Mouse (Mus musculus) forebrain, postnatal 0 days (tissue): ENCODE results near the gene Mrpl53. TPM values are rescaled to one million over a fixed set of nuclear protein-coding genes. Genes with fewer than 3 reads are reported as not detected.

Experiments used
- ATAC-seq: fragments of 200-750 bp; cut with Nextera tagmentation; 2 replicates; pipeline ENCODE4 v1.8.0; 2017; ENCODE audit warnings: mild to moderate bottlenecking, moderate library complexity
- DNase-seq: peaks from one replicate; pipeline ENCODE4 v3.0.0-alpha.2; 2015
- H3K27ac ChIP-seq: fragments of 300-500 bp; sonication (generic); 2 replicates; pipeline ENCODE4 v1.5.1; 2014; ENCODE audit warnings: low read depth, mild to moderate bottlenecking, antibody characterized with exemption, low read length, moderate library complexity, mixed read lengths
- H3K27me3 ChIP-seq: fragments of 300-500 bp; sonication (generic); 2 replicates; pipeline ENCODE4 v1.6.1; 2014; ENCODE audit warnings: mild to moderate bottlenecking, low read length, mixed read lengths; ENCODE audit not compliant: insufficient read depth
- H3K36me3 ChIP-seq: fragments of 300-500 bp; sonication (generic); 2 replicates; pipeline ENCODE4 v1.6.1; 2014; ENCODE audit warnings: mild to moderate bottlenecking, moderate library complexity; ENCODE audit not compliant: insufficient read depth
- H3K4me1 ChIP-seq: fragments of 300-500 bp; sonication (generic); 2 replicates; pipeline ENCODE4 v1.6.1; 2014; ENCODE audit warnings: antibody characterized with exemption; ENCODE audit not compliant: insufficient read depth
- H3K4me2 ChIP-seq: fragments of 300-500 bp; sonication (generic); 2 replicates; pipeline ENCODE4 v1.6.1; 2014; ENCODE audit warnings: low read depth, mild to moderate bottlenecking, moderate library complexity
- H3K4me3 ChIP-seq: fragments of 300-500 bp; sonication (generic); 2 replicates; pipeline ENCODE4 v1.5.1; 2014; ENCODE audit warnings: low read depth, low read length, mixed read lengths
- H3K9ac ChIP-seq: fragments of 300-500 bp; sonication (generic); 2 replicates; pipeline ENCODE4 v1.6.1; 2014; ENCODE audit warnings: mild to moderate bottlenecking
- H3K9me3 ChIP-seq: fragments of 300-500 bp; sonication (generic); 2 replicates; pipeline ENCODE4 v1.6.1; 2016; ENCODE audit warnings: low read length
- CTCF ChIP-seq: sonication (generic); IDR thresholded peaks from 2 replicates; pipeline ENCODE4 v1.5.1; 2016; ENCODE audit warnings: antibody characterized with exemption, control low read depth, low read depth
- WGBS: fragments of 180-500 bp; shearing (Covaris S2); extraction: QIAGEN DNeasy Blood & Tissue Kit; methylation state at CpG from one replicate; pipeline ENCODE4 v1.1.7; 2014; 5-methylcytosine and 5-hydroxymethylcytosine counted together
- polyA plus RNA-seq: library from polyadenylated mRNA; unstranded; fragments of >200 nt; fragmentation: Nextera tagmentation; extraction: Ambion mirVana; gene quantifications from 2 replicates; pipeline ENCODE4 v1.2.1, GENCODE M21; 2015
- total RNA-seq: library from RNA; depleted of rRNA; stranded (reverse); fragments of >200 nt; gene quantifications from 2 replicates; pipeline ENCODE4 v1.2.3, GENCODE M21; 2014

Mrpl53 gene
- total and polyA plus RNA-seq, 2 experiments from 2014 or later: 64.6 to 126 TPM

DNA sequence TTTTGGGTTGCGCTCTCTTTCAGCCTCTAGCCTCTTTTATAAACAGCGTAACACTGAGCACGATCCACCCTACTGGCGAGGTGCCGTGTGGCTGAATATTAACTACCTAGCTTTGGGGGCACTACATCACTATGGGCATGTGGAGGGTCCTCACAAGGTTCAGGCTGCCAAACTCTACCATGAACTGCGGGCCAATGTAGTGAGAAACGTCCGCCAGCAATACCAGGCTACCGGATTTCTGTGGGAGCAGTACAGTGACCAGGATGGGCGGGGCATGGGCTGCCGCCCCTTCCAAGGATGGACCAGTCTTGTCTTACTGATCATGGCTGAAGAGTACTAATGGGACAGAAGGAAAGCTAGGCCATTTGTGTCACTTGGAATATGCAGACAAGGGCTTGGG is 9.5 kb downstream of the Mrpl53 start:
- Histone ChIP-seq H3K4me2 (no peak overlapping the region), H3K27ac (no peak overlapping the region), H3K9me3 (no peaks in the 10 kb centered on the region), H3K36me3 (peaks cover 25% of the 10 kb centered on the region), H3K27me3 (no peaks in the 10 kb centered on the region), H3K4me3 (no peak overlapping the region), H3K4me1 (peaks cover 14% of the 10 kb centered on the region), H3K9ac (no peak overlapping the region)
- ATAC-seq (no peak), DNase-seq (no peak)
- no peak for TF ChIP-seq CTCF
- 81% methylated on average over 11 of the region's 11 CpGs for WGBS

DNA sequence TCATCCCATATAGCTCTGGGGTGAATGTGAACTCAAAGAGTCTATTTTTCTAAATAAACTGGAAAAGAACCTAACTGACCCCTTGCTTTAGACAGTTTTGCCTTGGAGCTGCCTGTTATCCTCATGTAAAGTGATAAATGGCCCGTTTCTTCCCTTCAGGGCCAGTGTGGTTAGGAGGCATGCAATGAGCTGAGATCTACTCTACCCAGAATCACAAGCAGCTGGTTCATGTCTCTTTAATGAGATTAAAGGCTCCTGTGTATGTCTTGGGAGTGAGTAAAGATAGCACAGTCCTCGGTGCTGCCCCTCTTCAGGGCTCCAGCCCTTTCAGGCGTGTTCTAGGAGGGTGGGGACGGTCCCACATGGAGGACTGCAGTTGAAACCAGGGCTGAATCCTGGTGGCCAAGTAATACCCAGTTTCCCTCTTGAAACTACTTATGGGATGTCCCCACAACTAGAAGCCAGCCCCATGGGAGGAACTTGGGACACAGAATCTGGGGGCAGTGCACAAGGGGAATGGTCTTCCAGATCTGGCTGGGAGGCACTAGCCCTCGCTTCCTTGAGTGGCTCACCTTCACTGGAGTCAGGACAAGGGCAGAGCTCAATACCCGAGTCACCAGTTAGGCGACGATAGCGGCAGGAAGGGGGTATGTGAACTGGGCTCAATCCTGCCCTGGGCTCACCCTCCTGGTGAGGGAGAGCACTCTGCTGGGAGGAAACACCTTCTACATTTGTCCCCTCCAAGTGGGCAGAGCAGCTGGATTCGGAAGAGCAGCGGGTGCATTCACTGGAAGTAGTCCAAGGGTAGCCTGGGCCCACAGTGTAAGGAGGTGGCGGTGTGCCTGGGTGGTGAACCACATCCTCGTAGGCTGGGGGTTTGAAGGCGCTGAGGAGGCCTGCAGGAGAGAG is 10.2 kb downstream of the Mrpl53 start:
- no peak for TF ChIP-seq CTCF
- no peak overlapping the region for H3K27ac ChIP-seq
- peaks cover 16% of the 10 kb centered on the region for H3K4me1 ChIP-seq
- H3K4me2 ChIP-seq: no peak overlapping the region
- H3K9ac ChIP-seq: no peak overlapping the region
- no peaks in the 10 kb centered on the region for H3K9me3 ChIP-seq
- no peak for DNase-seq
- WGBS: 77% methylated on average over 14 of the region's 14 CpGs
- no peak overlapping the region for H3K4me3 ChIP-seq
- peaks cover 25% of the 10 kb centered on the region for H3K36me3 ChIP-seq
- no peak for ATAC-seq
- no peaks in the 10 kb centered on the region for H3K27me3 ChIP-seq

DNA sequence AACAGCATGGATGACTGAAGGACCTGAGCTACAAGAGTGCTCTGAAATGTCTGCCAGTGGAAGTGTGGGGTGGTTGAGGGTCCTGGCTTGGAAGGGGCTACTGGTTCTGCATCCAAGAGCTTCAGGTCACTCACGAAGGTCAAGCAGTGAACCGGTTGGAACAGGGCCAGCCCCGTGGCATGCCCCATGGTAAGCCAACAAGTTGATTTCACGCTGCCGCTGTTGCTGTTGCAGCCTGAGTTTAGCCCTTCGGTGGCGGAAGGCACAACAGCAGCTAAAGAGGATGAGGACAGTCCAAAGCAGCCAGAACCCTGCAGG is 10.9 kb downstream of the Mrpl53 start:
- no peak for TF ChIP-seq CTCF
- Histone ChIP-seq H3K4me2 (peak overlapping the region; percentile 93; the same call in 1 of the 2 replicates), H3K9ac (no peak overlapping the region), H3K4me3 (no peak overlapping the region), H3K9me3 (no peaks in the 10 kb centered on the region), H3K27ac (no peak overlapping the region), H3K36me3 (peaks cover 25% of the 10 kb centered on the region), H3K4me1 (peaks cover 22% of the 10 kb centered on the region), H3K27me3 (no peaks in the 10 kb centered on the region)
- 80% methylated on average over 7 of the region's 7 CpGs for WGBS
- ATAC-seq: no peak
- DNase-seq: no peak

DNA sequence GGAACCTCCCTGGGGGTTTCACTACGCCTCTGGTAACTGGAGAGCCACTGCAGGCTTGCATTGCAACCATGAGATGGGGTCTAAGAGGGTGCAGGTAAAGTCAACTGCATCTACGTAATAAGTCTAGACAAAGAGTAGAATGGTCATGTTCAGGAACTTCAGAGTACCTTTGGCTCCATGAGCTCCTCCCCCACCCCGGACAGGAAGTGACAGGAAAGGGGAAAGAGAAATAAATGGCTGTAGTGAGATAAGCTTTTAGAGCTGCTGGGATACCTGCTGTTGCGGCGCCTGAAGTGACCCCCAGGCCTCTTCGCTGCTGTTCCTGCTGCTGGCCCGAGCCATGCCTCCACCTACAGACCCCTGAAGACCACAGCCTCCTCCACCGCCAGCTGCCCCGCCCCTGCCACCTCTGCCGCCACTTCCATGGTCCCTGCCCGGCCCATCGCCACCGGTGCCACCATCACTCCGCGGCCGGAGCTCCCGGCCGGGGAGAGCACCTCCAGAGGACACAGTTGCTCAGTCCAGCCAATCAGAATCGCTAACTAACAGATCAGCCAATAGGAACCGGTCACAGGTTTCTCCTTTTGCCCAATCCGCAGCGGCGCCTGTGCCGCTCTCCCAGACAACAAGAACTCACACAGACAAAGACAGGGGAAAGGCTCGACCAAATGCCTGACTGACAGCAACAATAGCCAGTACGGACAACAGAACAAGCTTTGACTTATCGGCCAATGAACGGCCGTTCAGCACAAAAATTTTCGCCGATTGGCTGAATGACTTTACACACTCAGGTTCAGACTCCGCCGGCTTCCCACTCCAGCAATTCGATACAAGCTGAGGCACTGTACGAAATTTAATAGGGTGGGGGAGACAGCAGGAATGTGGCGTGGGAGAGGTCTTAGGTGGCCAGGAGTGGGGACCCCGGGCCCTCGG is 12.4 kb downstream of the Mrpl53 start, which contains the start of gene Wbp1:
Wbp1 (minus strand) TSS at position 630 of the 933 bp plus-strand sequence.
- no peaks in the 10 kb centered on the region for H3K27me3 ChIP-seq
- no peaks in the 10 kb centered on the region for H3K9me3 ChIP-seq
- peaks cover 25% of the 10 kb centered on the region for H3K36me3 ChIP-seq
- TF ChIP-seq CTCF: no peak
- peak within 1 kb of the TSS; percentile 88 for H3K27ac ChIP-seq
- under 1% methylated on average over 38 of the region's 38 CpGs for WGBS
- DNase-seq (peak; percentile 98), ATAC-seq (peak; percentile 96)
- H3K4me2 ChIP-seq: peak within 1 kb of the TSS; percentile 93
- H3K4me1 ChIP-seq: peaks cover 22% of the 10 kb centered on the region
- H3K9ac ChIP-seq: peak within 1 kb of the TSS; percentile 70
- peak within 1 kb of the TSS; percentile 70 for H3K4me3 ChIP-seq

DNA sequence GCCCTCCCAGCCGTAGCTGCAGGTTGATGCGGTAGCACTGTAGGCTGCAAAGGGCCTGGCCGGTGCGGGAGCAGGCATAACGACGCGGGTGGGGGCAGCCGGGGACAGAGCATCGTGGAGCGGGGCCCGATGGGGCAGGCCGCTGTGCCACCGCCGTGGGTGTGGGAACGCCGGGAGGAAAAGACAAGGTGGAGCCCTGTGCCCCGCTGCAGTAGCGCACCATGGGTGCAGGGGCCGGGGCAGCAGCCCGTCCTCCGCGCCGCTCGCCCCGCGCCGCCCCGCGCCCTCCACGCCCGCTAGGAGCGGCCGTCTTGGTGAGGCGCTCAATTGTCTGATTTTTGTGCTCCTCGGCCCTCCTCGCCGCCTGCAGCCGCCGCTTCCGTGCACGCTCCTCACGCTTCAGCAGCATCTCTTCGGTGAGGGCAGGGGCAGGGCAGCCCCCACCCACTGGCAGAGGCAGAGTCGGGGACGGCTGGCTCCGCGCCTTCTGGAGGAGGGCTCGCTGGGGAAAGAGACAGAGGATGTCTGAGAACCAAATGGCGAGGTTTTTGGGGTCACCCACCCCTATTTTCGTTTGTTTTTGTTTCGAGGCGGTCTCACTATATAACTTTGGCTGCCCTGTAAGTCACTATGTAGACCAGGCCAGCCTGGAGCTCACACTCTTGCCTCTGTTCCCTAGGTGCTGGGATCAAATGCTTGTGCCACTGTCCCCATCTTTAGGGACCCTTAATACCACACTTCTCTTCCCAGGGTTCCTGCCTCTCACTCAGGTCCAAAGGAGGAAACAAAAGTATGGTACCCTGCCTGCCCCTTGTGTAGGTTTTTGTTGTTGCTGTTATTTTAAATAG is 13.2 kb downstream of the Mrpl53 start:
- H3K9me3 ChIP-seq: no peaks in the 10 kb centered on the region
- peak overlapping the region; percentile 93 for H3K4me2 ChIP-seq
- H3K9ac ChIP-seq: peak overlapping the region; percentile 70
- ATAC-seq: peak; percentile 38
- no peak for DNase-seq
- H3K27ac ChIP-seq: peak overlapping the region; percentile 88
- peaks cover 22% of the 10 kb centered on the region for H3K4me1 ChIP-seq
- 6% methylated on average over 40 of the region's 52 CpGs for WGBS
- H3K36me3 ChIP-seq: peaks cover 24% of the 10 kb centered on the region
- H3K27me3 ChIP-seq: no peaks in the 10 kb centered on the region
- TF ChIP-seq CTCF: no peak
- H3K4me3 ChIP-seq: peak overlapping the region; percentile 70

DNA sequence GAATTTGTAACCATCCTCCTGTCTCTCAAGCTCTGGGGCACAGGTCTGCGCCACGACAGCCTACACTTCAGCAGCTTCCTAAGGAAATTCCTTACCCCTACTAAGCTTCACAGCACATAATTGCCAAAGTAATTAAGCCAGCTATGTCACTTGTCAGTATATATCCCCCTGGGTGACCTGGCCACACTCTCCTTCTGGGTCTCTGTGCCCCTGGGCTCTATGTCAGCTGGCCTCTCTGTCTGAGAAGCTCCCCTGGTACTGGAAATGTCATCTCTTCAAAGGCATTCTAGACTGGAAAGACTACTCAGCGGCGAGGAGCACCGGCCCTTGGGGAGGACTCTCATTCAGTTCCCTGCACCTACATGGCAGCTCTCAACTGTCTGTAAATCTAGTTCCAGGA is 14.1 kb downstream of the Mrpl53 start:
- Histone ChIP-seq H3K4me1 (peaks cover 22% of the 10 kb centered on the region), H3K27ac (no peak overlapping the region), H3K9me3 (no peaks in the 10 kb centered on the region), H3K4me2 (no peak overlapping the region), H3K4me3 (no peak overlapping the region), H3K36me3 (peaks cover 15% of the 10 kb centered on the region), H3K27me3 (no peaks in the 10 kb centered on the region), H3K9ac (no peak overlapping the region)
- ATAC-seq (no peak), DNase-seq (no peak)
- no peak for TF ChIP-seq CTCF
- 84% methylated on average over 5 of the region's 5 CpGs for WGBS
